Mouse (Mus musculus) small intestine, adult 2 months (tissue): ENCODE data around the gene Sema7a. TPM values are rescaled to one million over a fixed set of nuclear protein-coding genes. Genes with fewer than 3 reads are reported as not detected.
A peak's percentile ranks its signal among the peaks of the same experiment; 100 is the strongest.

Experiments used
- H3K27ac ChIP-seq: fragments of 200-500 bp; 2 replicates; pipeline ENCODE4 v1.5.1; 2012; ENCODE audit warnings: low read depth, low read length, control low read depth, inconsistent platforms; ENCODE audit not compliant: insufficient read depth
- H3K27me3 ChIP-seq: fragments of 200-500 bp; 2 replicates; pipeline ENCODE4 v1.6.1; 2012; ENCODE audit warnings: mild to moderate bottlenecking, moderate library complexity, low read length, inconsistent platforms; ENCODE audit not compliant: control insufficient read depth, insufficient read depth
- H3K36me3 ChIP-seq: fragments of 200-500 bp; 2 replicates; pipeline ENCODE4 v1.6.1; 2012; ENCODE audit warnings: mild to moderate bottlenecking, low read length, control low read depth, inconsistent platforms; ENCODE audit not compliant: control insufficient read depth, insufficient read depth
- H3K4me1 ChIP-seq: fragments of 200-500 bp; 2 replicates; pipeline ENCODE4 v1.6.1; 2012; ENCODE audit warnings: low read length, inconsistent platforms, mixed read lengths; ENCODE audit not compliant: control insufficient read depth, insufficient read depth, insufficient read length
- H3K4me3 ChIP-seq: fragments of 200-500 bp; 2 replicates; pipeline ENCODE4 v1.5.1; 2012; ENCODE audit warnings: low read depth, mild to moderate bottlenecking, control low read depth, inconsistent platforms, low read length, moderate library complexity
- CTCF ChIP-seq: fragments of 200-500 bp; IDR thresholded peaks from 2 replicates; pipeline ENCODE4 v1.5.1; 2012; ENCODE audit warnings: low read depth, mild to moderate bottlenecking, control low read depth, inconsistent platforms, low read length, moderate library complexity, mixed read lengths; ENCODE audit not compliant: insufficient replicate concordance, insufficient read length; ENCODE audit errors: extremely low read depth
- POLR2A ChIP-seq: fragments of 200-500 bp; IDR thresholded peaks from 2 replicates; pipeline ENCODE4 v1.6.1; 2012; ENCODE audit warnings: low read depth, mild to moderate bottlenecking, control low read depth, inconsistent platforms, low read length, moderate library complexity
- WGBS: fragments of 180-500 bp; shearing (Covaris S2); methylation state at CpG from one replicate; pipeline ENCODE4 v1.1.7; 2018; 5-methylcytosine and 5-hydroxymethylcytosine counted together
- polyA plus RNA-seq: library from polyadenylated mRNA; depleted of rRNA; stranded (reverse); fragments of >200 nt; gene quantifications from 2 replicates; pipeline ENCODE4 v1.2.3, GENCODE M21; 2012

The Sema7a gene
- polyA plus RNA-seq, 1 experiment = 52.6 TPM

DNA sequence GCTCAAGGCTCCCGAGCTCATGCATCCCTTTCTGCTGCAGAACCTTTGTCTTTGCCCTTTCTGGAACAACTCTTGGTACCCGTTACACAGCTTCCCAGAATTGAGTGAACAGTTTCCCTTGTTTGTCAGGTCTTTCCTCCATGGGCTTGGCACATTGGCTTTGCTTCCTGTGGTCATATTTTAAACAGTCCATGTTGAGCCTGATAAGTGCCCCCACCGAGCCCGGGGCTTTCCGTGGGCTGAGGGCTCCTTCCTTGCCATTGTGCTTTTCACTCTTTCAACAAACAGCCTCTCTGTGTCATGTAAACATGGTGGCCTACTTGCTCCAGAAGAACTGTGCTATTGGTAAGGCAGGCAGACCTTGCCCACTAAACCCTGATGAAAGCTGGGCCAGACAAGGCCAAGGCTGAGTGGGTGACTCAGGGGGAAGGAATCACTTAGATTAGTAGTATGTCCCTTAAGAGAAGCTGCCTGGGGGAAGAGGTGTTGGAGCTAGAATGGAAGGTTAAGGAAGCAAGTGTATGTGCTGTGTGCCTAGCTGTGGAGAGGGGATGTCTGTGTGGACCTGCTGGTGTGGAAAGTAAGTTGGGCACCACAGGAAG is 8.6 kb upstream of the Sema7a start:
- Histone ChIP-seq H3K27ac (no peak overlapping the region), H3K4me1 (no peaks in the 10 kb centered on the region), H3K27me3 (no peaks in the 10 kb centered on the region), H3K36me3 (peaks cover 17% of the 10 kb centered on the region), H3K4me3 (no peak overlapping the region)
- TF ChIP-seq CTCF = no peak
- no peak for TF ChIP-seq POLR2A
- WGBS = 76% methylated on average over 5 of the region's 5 CpGs

DNA sequence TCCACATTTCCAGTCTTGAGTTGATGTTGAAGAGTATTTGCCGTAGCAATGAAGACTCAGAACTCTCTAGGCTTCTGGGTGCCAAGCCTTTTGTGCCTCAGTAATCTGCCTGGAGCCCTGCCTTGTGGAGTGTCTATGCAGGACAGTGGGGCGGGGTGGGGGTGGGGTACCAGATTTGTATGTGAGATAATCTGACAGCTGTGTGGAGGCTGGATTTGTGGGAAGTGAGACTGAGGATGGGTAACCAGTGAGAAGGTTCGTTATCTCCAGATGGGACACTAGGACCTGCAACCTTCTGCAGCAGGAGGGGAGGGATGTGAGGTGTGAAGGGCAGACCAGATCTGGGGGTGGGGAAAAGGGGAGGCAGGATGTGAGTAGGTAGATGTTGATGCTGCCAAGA is 7.7 kb upstream of the Sema7a start:
- no peak overlapping the region for H3K4me3 ChIP-seq
- no peak for TF ChIP-seq CTCF
- no peak for TF ChIP-seq POLR2A
- 73% methylated on average over 3 of the region's 3 CpGs for WGBS
- H3K27ac ChIP-seq = no peak overlapping the region
- no peaks in the 10 kb centered on the region for H3K4me1 ChIP-seq
- no peaks in the 10 kb centered on the region for H3K27me3 ChIP-seq
- peaks cover 12% of the 10 kb centered on the region for H3K36me3 ChIP-seq

DNA sequence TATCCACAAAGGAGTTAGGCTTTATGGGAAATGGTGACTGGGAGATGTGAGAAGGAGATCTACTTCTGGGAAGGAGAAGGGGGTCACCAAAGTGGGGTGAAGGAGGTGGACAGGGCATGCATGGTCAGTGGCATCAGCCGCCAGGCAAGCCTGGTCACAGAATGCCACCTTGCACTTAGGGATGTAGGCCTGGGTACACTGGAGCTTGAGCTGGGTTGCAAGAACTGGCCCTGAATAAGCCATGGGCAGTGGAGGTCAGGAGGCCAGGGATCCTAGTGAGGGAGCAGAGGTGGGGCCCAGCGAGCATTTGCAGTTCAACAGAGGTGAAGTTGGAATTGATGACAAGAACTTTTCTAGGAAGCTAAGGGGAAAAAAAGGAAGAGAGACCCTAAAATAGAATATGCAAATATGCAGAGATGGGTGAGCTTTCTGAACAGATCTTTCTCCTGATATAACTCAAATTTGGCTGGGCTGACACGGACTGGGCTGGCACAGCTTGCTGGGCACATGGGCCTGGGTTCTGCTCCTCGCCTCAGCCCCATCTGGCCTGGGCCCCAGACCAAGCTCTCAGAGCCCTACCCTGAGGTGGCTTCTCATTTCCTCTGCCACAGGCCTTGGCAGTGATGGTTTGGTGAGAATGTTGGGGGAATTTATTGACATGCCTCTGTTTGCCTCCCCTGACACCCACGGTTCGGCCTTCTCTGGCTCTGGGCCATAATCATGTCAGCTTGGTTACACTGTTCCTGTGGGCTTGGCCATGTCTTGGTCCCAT is 6.9 kb upstream of the Sema7a start:
- Histone ChIP-seq H3K4me1 (no peaks in the 10 kb centered on the region), H3K27ac (no peak overlapping the region), H3K36me3 (peaks cover 10% of the 10 kb centered on the region), H3K27me3 (no peaks in the 10 kb centered on the region), H3K4me3 (no peak overlapping the region)
- 61% methylated on average over 6 of the region's 6 CpGs for WGBS
- TF ChIP-seq CTCF (no peak), POLR2A (no peak)

DNA sequence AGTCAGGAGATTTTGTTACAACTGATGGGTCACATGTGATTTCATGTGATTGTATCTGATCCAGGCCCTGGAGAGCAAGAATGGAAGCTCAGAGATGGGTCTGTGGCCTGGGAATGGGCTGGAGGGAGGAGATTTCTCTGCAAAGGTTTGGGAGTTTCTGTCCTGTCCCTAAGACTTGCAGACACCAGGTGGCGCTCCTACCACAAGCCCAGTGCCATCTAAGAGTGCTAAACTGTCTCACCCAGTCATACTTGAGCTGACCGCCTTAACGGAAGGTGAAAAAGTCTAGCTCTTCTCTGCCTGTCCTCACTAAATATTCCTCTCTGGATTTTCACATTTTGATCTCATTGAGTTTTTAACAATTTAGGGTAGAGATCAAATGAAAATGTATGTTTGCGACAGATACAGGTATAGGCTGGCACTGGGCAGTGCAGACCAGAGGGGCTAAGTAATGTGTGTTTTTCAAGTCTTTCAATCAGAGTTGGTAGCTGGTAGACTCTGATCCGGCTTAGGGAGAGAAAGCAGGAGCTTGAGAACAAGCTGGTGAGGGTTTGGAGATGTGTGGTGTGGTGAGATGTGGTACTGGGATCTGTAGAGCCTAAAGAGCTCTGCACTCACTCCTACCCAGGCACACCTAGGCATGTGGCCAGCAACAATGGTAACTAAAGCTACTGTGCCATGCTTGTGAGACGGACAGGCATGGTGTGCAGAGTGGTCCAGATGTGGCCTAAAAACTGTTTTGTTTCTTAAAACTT is 4.1 kb upstream of the Sema7a start:
- Histone ChIP-seq H3K4me1 (no peaks in the 10 kb centered on the region; the same call in 1 of the 2 replicates), H3K36me3 (no peaks in the 10 kb centered on the region), H3K4me3 (no peak overlapping the region), H3K27me3 (no peaks in the 10 kb centered on the region), H3K27ac (no peak overlapping the region)
- WGBS = 29% methylated on average over 6 of the region's 6 CpGs
- TF ChIP-seq CTCF (peak; percentile 89; the same call in 1 of the 2 replicates), POLR2A (no peak)

DNA sequence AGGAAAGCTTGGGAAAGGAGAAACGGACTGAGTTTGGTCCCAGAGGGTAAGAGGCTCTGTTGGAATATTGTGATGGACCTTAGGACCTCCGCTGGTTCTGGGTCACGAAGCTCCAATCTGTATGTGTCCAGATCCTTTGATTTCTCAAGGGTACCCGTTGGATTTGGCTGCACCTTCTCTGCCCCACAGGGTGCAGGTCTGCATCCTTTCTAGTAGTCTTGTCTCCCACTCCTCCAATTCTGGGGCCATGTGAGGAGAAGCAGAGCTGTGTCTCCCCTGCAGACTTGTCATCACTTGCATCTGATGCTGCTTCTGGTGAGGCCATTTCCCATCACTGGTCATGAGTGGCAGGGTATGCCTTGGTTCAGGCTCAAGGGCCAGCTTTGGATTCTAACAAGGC is 2.7 kb upstream of the Sema7a start:
- Histone ChIP-seq H3K27ac (no peak overlapping the region), H3K27me3 (no peaks in the 10 kb centered on the region), H3K4me1 (peaks cover 2% of the 10 kb centered on the region; the same call in 1 of the 2 replicates), H3K4me3 (no peak overlapping the region), H3K36me3 (no peaks in the 10 kb centered on the region)
- 91% methylated on average over 4 of the region's 4 CpGs for WGBS
- no peak for TF ChIP-seq POLR2A
- no peak for TF ChIP-seq CTCF

DNA sequence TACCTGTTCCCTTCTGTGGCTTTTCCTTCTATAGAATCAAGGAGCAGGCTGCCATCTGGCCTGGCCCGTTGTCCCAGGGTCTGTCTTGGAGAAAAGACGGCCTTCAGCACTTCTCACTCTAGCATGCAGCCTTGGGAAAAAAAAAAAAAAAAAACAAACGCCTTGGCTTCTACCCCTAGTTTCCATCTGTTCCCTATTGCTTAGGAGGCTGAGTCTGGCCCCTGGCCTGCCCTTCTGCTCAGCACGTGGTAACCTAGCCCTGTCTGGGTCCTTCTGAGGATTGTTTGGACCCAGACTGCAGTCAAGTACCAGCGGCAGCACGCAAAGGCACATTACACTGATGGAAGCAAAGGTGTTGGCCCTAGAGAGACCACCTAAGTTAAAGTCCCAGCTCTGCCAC is 2.3 kb upstream of the Sema7a start:
- TF ChIP-seq POLR2A = no peak
- TF ChIP-seq CTCF = no peak
- H3K27me3 ChIP-seq = no peaks in the 10 kb centered on the region
- H3K27ac ChIP-seq = no peak overlapping the region
- no peaks in the 10 kb centered on the region for H3K36me3 ChIP-seq
- peaks cover 4% of the 10 kb centered on the region for H3K4me1 ChIP-seq
- WGBS = 69% methylated on average over 6 of the region's 6 CpGs
- H3K4me3 ChIP-seq = no peak overlapping the region
